Mouse (Mus musculus): Measurements from ENCODE around the gene Padi2. TPM values are rescaled to one million over a fixed set of nuclear protein-coding genes. Genes with fewer than 3 reads are reported as not detected.
A peak's percentile ranks its signal among the peaks of the same experiment; 100 is the strongest.

The Padi2 gene
- total RNA-seq, 2 experiments from 2014 or later = 0.97 to 1.4 TPM

DNA sequence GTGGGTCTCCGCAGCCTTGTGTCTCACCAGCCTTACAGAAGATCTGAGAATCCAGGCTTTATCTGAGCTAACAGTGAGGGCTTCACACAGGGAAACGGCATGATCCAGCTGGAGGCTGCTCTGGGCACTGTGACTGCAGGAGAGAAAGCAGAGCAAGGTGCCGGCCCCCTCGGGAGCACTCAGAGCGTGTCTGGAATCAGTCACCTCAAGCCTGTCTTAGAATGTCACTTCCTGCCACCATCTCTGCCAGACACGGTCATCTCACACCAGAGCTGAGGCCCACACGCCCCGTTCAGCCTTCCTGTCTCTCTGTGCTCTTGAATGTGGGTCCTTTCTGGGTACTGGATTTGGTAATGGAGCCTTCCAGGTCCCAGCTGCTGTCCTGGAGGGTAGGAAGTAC lies 19.5 kb downstream of the Padi2 start:
- DNase-seq = no peak

DNA sequence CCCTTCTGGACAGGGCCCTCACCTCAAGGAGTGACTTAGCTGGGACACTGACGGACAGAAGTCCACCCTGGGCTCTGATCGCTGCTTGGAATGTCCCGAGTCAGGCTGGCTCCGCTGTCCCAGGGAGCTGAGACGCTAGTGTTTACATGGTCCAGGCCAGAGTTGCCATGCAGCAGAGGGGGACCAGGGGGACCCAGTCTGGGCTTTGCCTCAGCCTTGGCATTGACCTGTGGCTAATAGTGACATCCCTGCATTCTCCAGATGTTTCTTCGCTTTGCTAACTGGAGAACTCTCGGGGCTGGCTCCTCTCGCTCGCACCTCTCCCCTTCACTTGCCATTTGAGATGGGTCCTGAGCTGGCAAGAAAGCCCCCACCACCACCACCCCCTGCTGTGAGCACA lies 22.2 kb downstream of the Padi2 start:
- DNase-seq = no peak

DNA sequence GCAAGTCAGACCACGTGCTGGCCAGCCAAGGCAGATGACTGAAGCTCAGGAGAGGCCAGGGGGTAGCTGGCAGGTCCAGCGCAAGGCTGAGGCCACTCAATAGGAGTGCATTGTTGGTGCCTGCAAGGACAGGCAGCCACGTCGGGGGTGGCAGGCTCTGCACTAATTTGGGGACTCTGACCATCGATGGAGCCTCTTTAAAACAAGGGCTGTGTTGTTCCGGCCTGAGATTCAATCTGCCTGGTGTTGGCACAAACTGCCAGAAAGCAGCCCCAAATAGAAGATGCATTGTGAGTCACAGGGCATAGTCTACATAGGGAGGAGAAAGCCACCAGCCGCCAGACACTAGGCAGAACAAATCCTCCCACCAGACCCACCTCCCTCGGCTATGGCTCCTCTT lies 23.6 kb downstream of the Padi2 start:
- no peak for DNase-seq

DNA sequence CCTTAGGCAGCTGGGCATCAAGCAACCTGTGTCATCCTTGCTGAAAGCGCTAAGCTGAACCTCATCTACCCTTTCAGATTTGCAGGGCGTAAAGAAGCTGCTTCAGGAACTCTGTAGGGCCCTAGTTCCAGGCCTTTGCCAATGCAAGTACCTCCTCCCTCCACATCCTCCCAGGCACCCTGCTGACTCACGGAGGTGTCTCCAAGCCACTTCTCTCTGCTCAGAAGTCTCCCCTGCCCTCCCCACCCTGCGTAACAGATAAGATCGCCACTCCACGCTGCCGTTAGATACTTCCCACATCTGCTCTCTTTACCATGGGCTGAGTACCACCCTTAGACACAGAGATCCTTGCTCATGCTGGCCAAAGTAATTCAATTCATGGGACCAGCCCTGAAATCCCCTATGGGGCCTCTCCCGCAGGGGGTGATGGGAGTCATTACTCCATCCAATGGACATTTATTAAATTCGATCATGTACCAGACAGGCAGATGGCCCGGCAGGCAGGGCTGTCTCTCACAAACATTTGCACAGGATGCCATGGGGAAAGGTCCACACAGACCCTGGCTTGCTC lies 24.8 kb downstream of the Padi2 start:
- DNase-seq = no peak

DNA sequence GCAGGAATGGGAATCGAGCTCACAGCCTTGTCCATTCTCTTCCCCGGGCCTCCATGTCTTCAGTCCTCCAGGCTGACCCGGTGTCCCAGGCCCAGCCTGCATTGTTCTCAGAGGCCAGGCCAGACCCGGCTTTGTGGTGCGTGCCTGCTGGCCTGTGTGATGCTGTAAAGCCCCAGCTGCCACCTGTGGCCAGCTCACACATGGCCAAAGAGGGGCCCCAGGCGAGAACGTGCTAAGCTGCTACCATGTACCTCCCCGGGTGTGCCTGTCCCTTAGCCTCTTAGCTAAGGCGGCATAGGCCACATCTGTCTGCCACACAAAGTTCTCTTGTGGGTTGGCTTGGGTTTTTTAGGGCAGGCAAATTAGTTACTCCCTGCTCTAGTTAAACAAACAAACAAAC lies 29.5 kb downstream of the Padi2 start:
- no peak for DNase-seq

DNA sequence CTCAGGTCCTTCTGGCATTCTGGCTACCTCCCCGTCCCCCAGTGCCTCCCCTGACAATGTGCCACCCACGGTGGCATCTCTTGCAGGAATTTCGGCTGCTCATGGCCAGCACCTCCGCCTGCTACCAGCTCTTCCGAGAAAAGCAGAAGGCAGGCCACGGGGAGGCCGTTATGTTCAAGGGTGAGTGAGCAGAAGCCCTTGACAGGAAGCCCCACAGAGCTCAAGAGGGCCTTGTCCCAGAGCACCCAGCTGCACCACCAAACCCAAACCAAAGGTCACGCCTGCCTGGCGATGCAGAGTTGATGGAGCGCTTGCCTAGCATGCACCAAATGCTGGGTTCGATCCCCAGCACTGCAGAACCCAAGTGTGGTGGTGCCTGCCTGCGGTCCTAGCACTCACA lies 38.2 kb downstream of the Padi2 start:
- no peak for DNase-seq

DNA sequence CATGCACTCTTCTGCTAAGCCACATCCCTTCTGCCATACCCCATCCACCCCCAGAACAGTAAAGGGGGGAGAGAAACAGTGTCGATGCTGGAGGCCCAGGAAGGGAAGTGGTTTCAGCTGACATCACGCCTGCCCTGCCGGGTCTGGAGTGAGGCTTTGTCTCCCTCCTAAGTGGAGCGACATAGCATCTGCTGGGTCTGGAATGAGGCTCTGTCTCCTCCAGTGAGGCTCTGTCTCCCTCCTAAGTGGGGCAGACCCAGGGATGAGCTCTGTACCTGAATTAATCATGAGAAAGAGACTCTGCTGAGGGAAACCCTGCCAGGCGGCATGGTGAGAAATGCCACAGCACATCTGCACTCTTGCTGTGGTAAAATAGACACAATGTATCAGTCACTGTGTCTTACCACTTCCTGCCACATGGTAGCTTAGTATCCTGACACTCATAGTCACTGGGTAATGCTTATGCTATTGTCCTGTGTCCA lies 38.9 kb downstream of the Padi2 start:
- peak; percentile 17 to 52 for DNase-seq

DNA sequence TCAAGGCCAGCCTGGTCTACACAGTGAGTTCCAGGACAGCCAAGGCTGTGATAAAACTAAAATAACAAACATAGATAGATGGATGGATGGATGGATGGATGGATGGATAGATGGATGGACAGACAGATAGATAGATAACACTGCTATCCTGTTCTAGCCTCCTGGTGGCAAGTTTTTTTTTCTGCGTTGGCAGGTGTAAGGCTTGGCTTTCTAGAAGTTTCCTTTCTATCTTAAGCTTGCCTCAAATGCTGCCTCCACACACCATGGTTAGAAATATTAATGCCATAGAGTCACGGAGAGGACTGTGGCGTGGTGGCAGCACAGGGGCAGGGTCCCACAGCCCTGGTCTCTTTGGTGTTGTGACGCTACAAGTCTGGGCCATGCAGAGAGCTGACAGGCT lies 39.4 kb downstream of the Padi2 start:
- DNase-seq = no peak

DNA sequence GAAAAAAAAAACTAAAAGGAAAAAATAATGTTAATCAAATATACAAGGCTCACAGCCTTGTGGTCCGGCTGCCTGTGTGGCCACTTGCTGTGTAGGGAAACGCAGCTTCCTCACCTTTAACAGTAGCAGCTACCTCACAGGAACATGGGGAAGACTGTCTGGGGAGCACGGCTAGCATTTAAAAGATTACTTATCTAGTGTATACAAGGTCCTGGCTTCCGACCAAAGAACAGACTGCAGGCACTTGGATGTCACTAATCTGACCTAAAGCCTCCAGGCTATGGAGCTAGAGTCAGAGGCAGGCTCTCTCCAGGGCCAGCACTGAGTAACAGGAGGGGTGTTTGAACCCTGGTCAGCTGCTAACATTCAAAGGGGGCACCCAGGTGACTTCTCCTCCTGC lies 39.9 kb downstream of the Padi2 start:
- no peak for DNase-seq

DNA sequence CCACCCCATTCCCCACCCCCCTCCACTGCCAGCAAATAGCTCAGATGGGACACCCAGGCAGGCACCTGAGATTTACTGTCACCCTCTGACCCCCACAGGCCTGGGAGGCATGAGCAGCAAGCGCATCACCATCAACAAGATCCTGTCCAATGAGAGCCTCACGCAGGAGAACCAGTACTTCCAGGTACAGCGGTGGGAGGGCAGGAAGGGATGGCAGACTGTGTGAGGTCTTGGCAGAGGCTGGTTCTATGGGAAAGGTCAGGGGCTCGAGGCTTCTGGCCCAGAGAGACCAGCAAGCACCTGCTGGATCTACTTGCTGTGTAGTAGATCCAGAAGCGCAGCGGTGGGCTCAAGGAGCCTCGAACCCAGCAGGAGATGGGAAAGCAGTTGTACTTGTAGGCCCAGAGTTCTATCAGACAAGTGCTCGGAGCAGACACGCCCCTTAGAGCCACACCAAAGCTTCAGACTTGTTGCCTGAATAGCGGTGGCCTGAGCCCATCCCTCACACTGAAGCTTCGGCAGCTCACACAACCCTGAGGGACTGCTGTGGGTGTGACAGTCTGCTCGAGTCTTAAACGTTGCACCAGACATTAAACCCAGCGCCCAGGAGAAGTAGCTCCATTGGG lies 40.5 kb downstream of the Padi2 start:
- DNase-seq = no peak

DNA sequence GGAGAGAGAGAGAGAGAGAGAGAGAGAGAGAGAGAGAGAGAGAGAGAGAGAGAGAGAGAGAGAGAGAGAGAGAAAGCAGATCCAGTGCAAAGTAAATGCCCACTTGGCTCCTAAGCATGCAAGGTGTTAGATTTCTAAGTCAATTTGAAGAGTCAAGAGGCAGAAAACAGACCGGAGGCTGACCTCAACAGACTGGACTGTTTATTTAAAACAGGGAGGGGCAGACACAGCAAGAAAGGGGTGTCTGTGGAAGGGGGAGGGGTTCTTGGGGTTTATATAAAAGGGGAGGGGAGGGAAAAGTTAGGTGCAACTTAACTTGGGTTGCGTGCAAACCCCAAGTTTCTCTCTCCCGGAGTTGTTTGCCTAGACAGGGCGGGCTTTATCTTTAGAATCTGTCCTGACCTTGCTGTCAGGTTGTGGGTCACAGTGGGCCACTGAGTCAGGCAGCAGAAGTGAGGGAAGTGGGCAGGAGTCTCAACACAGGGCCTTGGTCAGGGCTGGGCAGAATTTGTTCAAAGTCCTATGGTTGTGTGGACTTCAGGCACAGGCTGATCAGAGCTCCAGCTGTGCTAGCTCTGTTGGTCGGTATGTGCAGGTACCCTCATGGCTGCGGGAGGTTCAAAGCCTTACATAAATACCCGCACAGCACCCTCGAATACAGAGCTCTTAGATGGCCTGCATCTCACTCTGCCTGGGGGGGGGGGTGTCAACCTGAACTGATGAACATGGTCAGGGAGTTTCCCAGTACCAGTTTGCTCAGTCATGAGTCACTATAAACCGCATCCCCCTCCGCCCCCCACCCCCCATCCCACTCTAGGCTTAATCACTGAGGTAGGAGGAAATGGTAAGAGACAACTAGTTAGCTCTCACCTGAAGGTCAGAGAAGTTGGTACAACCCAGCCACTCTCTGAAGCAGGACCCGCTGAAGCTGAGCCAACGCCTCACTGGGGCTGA lies 41.6 kb downstream of the Padi2 start:
- DNase-seq = no peak

DNA sequence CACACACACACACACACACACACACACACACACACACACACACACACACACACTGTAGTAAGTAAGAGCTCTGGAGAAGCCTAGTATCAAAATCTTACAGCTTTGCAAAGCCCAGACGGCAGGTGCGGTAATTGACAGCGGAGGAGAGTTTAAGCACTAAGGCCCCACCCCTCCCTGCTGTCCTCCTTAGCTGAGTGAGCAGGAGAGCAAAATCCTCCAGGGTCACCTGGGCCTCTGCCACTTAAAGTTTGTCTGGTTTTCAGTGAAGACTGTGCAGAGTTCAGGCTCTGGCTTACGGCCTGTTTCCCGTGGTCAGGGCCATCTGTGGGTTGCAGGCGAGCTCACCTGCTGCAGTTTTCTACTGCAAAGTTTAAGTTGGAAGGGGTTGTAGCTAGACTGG lies 42.3 kb downstream of the Padi2 start:
- no peak for DNase-seq

DNA sequence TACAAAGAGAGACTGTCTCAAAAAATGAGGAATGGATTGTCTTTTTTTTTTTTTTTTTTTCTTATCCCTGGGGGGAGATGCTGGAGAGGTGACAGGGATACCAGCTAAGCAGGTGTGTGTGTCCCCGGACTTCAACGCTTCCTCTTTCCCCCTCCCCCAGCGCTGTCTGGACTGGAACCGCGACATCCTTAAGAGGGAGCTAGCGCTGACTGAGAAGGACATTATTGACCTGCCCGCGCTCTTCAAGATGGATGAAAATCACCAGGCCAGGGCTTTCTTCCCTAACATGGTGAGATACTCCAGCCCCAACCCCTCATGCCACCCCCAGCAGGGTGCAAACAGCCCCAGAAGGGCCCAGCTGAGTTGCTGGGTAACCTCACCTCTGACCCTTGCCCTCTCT lies 42.9 kb downstream of the Padi2 start:
- no peak for DNase-seq

DNA sequence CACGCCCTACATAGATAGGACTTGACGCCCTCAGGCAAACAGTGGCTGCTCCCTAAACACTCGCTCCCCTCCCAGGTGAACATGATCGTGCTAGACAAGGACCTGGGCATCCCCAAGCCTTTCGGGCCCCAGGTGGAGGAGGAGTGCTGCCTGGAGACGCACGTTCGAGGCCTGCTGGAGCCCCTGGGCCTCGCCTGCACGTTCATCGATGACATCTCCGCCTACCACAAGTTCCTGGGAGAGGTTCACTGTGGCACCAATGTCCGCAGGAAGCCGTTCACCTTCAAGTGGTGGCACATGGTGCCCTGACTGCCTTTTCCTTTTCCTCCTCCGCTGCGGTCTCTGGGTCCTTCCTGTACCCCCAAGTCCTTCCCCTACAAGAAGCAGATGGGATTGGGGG lies 43.5 kb downstream of the Padi2 start:
- no peak for DNase-seq

DNA sequence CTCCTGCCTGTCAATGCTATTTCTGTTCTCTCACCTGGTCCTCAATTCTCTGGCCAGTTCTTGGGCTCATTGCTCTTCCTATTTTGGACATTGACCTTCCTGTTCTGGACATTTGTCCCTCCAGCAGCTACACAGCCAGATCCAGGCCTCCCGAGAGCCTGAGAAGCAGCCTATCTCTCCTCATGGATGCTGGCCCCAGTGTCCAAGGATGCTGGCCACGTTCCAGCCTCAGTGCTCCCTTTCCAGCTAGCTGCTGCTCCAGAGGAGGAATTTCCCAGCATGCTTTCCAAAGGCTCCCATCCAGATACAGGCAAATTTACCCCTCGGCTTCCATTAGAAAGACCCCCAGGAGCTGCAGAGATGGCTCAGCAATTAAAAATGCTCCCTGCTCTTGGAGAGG lies 44.4 kb downstream of the Padi2 start:
- DNase-seq = peak; percentile 63 to 64

DNA sequence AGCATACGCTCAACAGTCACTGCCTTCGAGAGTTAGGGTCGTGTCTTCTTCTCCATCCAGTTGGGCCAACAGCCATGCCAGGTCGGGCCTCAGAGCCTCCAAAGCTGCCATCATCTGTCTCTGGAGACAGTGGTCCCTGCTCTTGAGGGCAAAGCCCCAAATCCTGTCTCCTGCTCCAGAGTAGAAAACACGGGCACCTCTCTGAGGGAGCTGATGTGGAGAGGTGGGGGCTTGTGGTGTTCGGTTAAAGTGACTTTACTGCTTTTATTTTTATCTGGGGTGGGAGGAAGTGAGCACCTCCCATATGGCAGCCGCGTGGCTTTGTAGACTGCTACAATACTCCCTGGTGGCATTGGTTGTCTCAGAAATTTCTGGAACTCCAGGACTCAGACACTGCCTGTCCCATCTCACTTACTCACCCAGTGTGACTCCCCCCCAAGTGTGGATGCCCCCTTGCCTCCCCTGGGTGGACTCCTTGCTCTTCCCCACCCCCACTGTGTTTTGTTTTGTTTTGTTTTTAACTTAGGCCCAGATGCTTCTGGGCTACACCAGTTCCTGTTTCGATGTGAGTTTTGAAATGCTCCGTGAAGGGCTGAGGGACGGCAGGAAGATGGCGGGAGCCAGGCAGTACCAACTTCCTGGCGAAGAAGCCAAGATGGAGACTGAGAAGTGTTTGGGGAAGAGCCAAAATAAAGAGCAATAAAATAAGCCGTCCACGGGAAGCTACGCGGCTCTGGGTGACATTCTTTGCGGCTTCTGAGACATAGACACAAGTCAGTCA lies 45.9 kb downstream of the Padi2 start:
- peak in 1 of 2 experiments; percentile 40 for DNase-seq

DNA sequence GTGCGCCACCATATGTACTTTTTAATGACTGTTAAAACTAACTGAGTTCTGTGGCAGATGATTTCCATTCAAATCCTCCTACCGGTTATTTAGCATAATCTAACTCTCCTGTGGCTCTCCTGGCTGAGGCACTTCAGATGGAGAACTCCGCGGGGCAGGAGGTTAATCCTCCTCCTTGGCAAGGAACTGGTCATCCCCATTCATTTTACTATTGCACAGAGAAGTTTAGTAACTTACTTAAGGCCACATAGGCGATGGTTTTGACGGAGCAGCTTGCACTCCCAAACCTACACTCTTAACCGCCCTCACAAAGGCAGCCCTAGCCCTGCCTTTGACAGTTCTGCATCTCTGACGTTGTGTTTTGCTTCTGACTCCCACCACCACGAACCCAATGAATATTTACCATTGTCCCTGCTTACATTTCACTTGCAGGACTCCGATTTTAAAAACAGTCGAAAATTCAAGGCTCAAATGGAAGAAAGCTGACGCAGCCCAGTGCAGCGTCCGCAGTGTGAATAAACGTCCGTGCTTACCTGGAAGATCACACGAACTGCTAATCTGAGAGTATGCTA lies 51.1 kb downstream of the Padi2 start:
- DNase-seq = no peak

DNA sequence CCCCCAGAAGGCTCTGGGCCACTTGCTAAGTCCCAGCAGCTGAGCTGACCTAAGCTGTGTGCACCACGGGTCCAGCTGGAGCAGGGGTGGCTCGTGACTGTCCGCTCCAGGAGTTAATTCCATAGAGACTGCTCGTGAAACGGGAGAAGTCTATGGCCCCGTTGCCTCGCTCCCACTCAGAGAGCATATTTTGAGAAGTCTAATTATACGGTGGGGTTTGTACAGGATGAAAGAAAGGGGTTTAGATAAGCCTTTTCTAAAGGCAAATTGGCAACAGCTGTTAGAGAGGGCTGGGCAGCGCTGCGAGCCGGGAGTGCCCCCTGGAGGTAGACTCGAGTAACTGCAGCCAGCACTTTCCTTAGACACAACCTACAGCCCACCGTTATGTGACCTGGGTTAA lies 51.6 kb downstream of the Padi2 start:
- DNase-seq = peak; percentile 73 to 90

DNA sequence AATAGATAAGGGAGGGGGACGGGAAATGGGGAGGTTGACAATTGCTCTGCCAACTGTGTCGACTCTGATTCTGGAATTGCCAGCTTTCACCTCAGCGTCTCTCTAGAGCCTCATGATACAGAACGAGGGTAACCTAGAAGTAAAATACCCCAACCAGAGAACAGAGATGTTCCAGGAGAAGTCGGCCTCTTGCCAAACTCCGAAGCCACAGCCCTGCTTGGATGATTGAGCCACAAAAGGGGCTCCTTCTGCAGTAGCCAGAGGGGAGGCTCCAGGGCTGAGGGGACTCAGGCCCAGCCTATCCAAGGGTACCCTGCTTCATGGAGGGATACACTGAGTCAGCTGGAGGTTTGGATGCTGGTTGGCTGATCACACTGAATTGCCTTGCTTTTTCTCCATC lies 52.2 kb downstream of the Padi2 start:
- DNase-seq = no peak

DNA sequence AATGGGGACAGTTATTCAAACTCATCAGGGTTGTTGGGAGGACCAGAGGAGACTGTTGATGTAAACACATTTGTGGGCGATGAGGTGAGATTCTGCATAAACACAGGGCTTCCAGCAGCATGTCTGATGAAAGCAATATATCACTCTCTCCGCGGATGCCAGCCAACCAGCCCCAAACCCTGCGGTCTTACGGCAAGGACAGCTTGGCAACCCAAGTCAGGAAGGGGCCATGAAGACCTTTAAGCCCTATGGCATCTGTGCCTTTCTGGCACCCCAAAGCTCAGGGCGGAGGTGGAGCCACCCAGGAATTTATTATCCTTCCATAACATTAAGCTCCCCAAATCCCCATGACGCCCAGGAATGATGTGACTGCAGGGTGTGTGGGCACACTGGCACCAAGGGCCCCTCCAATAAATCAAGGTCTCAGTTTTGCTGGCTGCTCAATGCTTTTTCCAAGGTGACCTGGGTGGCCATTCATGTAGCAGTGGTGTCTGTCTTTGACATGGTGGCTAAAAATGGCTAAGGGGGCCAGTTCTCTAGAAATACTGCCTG lies 53.1 kb downstream of the Padi2 start:
- no peak for DNase-seq

DNA sequence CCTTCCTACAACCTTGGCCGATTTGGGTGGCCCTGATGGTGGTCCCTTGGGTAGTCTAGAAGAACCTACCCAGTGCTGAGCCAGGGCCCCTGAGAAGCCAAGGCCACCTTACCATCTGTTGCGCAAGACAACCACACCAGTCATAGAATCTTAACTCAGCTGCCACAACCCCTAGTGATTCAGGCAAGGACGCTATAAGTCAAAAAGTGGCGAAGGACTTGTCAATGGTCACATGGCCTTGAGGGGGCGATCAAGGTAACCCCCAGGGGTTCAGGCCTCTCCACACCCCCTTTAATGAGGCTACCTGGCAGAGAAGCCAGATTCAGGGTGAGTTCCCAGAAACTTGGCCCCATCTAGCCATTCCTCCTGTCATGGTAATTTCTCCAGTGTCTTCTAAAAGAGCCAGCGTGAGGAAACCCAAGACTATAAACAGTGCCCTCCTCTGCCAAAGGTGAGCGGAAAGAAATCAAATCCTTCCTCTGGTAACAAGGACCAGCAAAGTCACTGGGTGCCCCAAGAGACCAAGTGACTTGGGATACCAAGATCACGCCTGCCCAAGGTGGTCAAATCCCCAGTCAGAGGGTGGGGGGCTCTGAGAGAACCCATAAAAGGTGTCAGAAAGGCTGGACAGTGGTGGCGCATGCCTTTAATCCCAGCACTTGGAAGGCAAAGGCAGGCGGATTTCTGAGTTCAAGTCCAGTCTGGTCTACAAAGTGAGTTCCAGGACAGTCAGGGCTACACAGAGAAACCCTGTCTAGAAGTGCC lies 53.8 kb downstream of the Padi2 start:
- DNase-seq = no peak

Measured in heart, adult 18-20 months (tissue).